Mouse (Mus musculus) ES-Bruce4 (cell line): ENCODE data around the gene Lpin1. TPM values are rescaled to one million over a fixed set of nuclear protein-coding genes. Genes with fewer than 3 reads are reported as not detected.

Source experiments
- H3K27ac ChIP-seq: 2 replicates; pipeline ENCODE4 v1.5.1; 2012; ENCODE audit warnings: low read length, inconsistent platforms; ENCODE audit not compliant: insufficient read depth
- H3K27me3 ChIP-seq: 2 replicates; pipeline ENCODE4 v1.6.1; 2012; ENCODE audit warnings: mild to moderate bottlenecking, low read length, inconsistent platforms; ENCODE audit not compliant: control insufficient read depth, poor library complexity, insufficient read depth, severe bottlenecking
- H3K36me3 ChIP-seq: 2 replicates; pipeline ENCODE4 v1.6.1; 2012; ENCODE audit warnings: inconsistent platforms, mild to moderate bottlenecking, low read length, moderate library complexity; ENCODE audit not compliant: control insufficient read depth, poor library complexity, insufficient read depth, severe bottlenecking
- H3K4me1 ChIP-seq: one replicate; pipeline ENCODE4 v1.8.1; 2011; ENCODE audit warnings: low read length; ENCODE audit not compliant: control insufficient read depth, insufficient read depth
- H3K4me3 ChIP-seq: 2 replicates; pipeline ENCODE4 v1.5.1; 2011; ENCODE audit warnings: low read depth, mild to moderate bottlenecking, low read length
- H3K9ac ChIP-seq: 2 replicates; pipeline ENCODE4 v1.6.1; 2012; ENCODE audit warnings: low read depth, mild to moderate bottlenecking, inconsistent platforms; ENCODE audit not compliant: poor library complexity, severe bottlenecking
- H3K9me3 ChIP-seq: replicated peaks from 2 replicates; pipeline ENCODE4 v1.6.1; 2012; ENCODE audit warnings: mild to moderate bottlenecking, low read length, inconsistent platforms; ENCODE audit not compliant: control insufficient read depth, poor library complexity, insufficient read depth, severe bottlenecking
- CTCF ChIP-seq: IDR thresholded peaks from one replicate; pipeline ENCODE4 v1.8.1; 2011; ENCODE audit warnings: low read depth, low read length
- EP300 ChIP-seq: IDR thresholded peaks from 2 replicates; pipeline ENCODE4 v1.6.1; 2011; ENCODE audit warnings: low read depth, low read length; ENCODE audit not compliant: insufficient read depth
- POLR2A ChIP-seq: IDR thresholded peaks from one replicate; pipeline ENCODE4 v1.8.1; 2011; ENCODE audit warnings: low read length; ENCODE audit not compliant: insufficient read depth
- polyA plus RNA-seq: library from polyadenylated mRNA; stranded (reverse); fragments of >200 nt; gene quantifications from 2 replicates; pipeline ENCODE4 v1.2.4, GENCODE M21; 2011; ENCODE audit warnings: low read depth; ENCODE audit not compliant: missing spikeins, insufficient read depth, insufficient read length

Gene Lpin1
- polyA plus RNA-seq, 1 experiment: 33.3 TPM

- H3K4me1 ChIP-seq: no peaks in the 10 kb centered on the region
- no peak overlapping the region for H3K27ac ChIP-seq
- H3K9ac ChIP-seq: no peak overlapping the region
- H3K4me3 ChIP-seq: no peak overlapping the region
- H3K36me3 ChIP-seq: no peaks in the 10 kb centered on the region
- H3K9me3 ChIP-seq: no peaks in the 10 kb centered on the region
- TF ChIP-seq EP300 (no peak), POLR2A (no peak), CTCF (no peak)
- no peaks in the 10 kb centered on the region for H3K27me3 ChIP-seq
Measured at GRCm38 (mm10) chr12:16488899-16489298, 121.9 kb downstream of the Lpin1 start.

- no peak overlapping the region for H3K27ac ChIP-seq
- no peak overlapping the region for H3K9ac ChIP-seq
- no peak overlapping the region for H3K4me3 ChIP-seq
- H3K4me1 ChIP-seq: no peaks in the 10 kb centered on the region
- H3K27me3 ChIP-seq: no peaks in the 10 kb centered on the region
- TF ChIP-seq EP300 (no peak), CTCF (no peak), POLR2A (no peak)
- no peaks in the 10 kb centered on the region for H3K9me3 ChIP-seq
- no peaks in the 10 kb centered on the region for H3K36me3 ChIP-seq
Measured at GRCm38 (mm10) chr12:16487453-16487852, 123.3 kb downstream of the Lpin1 start.

Other genes starting within 250 kb of the Lpin1 start
- gene Ntsr2, start 42.4 kb upstream of the Lpin1 start, polyA plus RNA-seq: not detected in 2 replicates
- 10.2 and 11.5 TPM in 2 replicates for gene Greb1, start 189.9 kb upstream of the Lpin1 start, polyA plus RNA-seq
- gene E2f6, start 200.0 kb upstream of the Lpin1 start, polyA plus RNA-seq: 22.2 and 25.4 TPM in 2 replicates